Mouse (Mus musculus) lung, adult 2 months (tissue): Measurements from ENCODE around the gene Dmtf1.

ENCODE experiments used
- CTCF ChIP-seq: fragments of 200-500 bp; IDR thresholded peaks from 2 replicates; pipeline ENCODE4 v1.5.1; 2011; ENCODE audit warnings: mild to moderate bottlenecking, low read length, control low read depth; ENCODE audit not compliant: insufficient read depth
- POLR2A ChIP-seq: fragments of 200-500 bp; IDR thresholded peaks from 2 replicates; pipeline ENCODE4 v1.6.1; 2011; ENCODE audit warnings: low read depth, mild to moderate bottlenecking, control low read depth, low read length, borderline replicate concordance; ENCODE audit errors: extremely low read depth

GRCm38 (mm10) chr5:9068886-9069285 lies 92.7 kb downstream of the Dmtf1 start:
- TF ChIP-seq POLR2A (no peak), CTCF (no peak)
